Mouse (Mus musculus): Measurements from ENCODE around the gene Galnt18.

DNA sequence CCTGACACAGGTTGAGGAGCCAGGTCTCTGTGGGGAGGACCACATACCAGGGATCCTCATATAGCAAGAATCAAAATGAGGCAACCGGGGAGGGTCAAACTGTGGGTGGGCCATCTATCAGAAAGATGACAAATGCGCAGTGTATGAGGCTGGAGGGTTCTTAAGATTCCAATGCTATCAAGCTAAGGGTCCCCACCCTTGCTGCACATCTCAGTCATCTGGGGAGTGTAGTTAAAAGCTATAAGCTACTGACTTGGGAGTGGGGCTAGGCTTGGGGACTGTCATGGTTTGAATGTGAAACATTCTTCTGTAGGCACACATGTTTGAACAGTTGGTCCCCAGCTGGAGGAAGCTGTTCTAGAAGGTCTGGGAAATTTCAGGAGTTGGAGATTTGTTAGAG is 288.2 kb downstream of the Galnt18 start:
- no peak for TF ChIP-seq MYOD1 (IDR thresholded peaks at IDR 0.05; ENCODE audit: control insufficient read depth, insufficient read length, low read depth)
- no peak for TF ChIP-seq CTCF (IDR thresholded peaks at IDR 0.05; ENCODE audit: control insufficient read depth, insufficient read depth, insufficient read length)
- TF ChIP-seq USF1 (IDR thresholded peaks at IDR 0.05; ENCODE audit: low read depth), result no peak
- TF ChIP-seq MAX (IDR thresholded peaks at IDR 0.05), result no peak

All from C2C12 (cell line).